Mouse (Mus musculus) embryonic stem cell, embryonic (primary cell): ENCODE measurements at regions not wholly inside any gene's neighbourhood (a gene's known extent, or its start where the extent isn't known, plus 50 kb on each side); places are given as distances from the start of the nearest gene placed in this dataset.

Experiments
- CTCF ChIA-PET, 4 experiments: fragments of 300-600 bp in 2 of 4; fragments of 350-600 bp in 2 of 4; sonication (Branson Sonifier 250); formaldehyde crosslinking; loops; one replicate each; lab custom pipeline; 2022; ENCODE audit warnings: inconsistent platforms in 2 of 4; lab: Charles Lee
- POLR2A ChIA-PET, 4 experiments: fragments of 300-600 bp in 2 of 4; fragments of 350-600 bp in 2 of 4; sonication (Branson Sonifier 250); formaldehyde crosslinking; loops; one replicate each; lab custom pipeline; 2022; ENCODE audit warnings: antibody characterized with exemption in 4 of 4, inconsistent platforms in 1 of 4; lab: Charles Lee

- ChIA-PET CTCF (no interaction called here), POLR2A (interaction anchor here in 1 of 4 experiments (0.5 kb wide), 1 partner anchor 1266 kb away, joined by 3 read pairs; no protein-coding TSS in a partner anchor)
These were observed 588.2 kb downstream of the Insc start for GRCm38 (mm10) chr7:115331698-115332097.

DNA sequence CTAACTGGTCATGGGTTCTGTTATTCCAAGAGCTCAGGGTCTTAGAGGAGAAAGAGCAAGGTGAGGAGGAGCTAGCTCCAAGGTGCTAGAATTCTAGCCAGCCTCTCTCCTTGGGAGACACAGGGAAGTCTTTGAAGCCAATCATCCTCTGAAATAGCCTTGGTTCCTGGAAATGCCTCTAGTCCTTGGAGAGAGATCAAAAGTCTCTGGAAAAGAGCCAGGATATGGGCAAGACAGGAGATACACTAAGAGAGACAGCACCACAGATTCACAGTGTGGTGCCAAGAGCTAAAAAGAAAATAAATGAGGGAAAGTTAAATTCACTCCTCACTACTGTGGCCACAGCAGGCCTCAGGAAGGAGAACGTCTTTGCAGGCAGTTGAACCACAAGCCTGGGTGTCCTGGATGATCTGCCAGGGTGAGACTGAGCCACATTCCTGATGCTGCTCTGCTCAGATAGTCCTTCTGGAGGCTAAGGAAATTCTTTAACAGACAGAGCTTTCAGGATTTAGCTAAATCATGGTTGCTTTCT, 589.6 kb downstream of the Insc start:
- ChIA-PET POLR2A (no interaction called here), CTCF (no interaction called here)

- POLR2A ChIA-PET: no interaction called here
These were observed 591.6 kb downstream of the Insc start for GRCm38 (mm10) chr7:115335051-115335450.

GRCm38 (mm10) chr7:115340155-115340554, 596.7 kb downstream of the Insc start:
- ChIA-PET CTCF (no interaction called here), POLR2A (no interaction called here)

More at GRCm38 (mm10) chr7:115335051-115335450, 591.6 kb downstream of the Insc start:
- CTCF ChIA-PET: no interaction called here

DNA sequence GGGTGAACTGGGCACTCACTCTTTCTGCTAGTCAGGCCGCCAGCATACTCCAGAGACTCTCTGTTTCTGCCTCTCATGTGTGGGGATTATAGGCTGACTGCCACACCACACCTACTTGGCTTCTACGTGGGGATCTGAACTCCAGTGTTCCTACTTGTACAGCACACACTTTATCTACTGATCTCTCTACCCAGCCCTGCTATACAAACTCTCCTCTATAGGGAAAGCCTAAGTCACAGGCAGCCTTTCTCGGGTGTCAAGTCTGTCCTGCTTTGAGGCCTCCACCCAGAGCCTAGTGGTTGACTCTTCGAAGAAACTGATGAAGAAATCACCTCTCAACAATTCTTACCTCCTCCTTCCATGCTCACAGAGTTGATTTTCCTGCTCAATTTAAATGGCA, 597.5 kb downstream of the Insc start:
- ChIA-PET CTCF (no interaction called here), POLR2A (no interaction called here)

GRCm38 (mm10) chr7:115345749-115346148, 602.3 kb downstream of the Insc start:
- CTCF ChIA-PET: no interaction called here
- POLR2A ChIA-PET: no interaction called here

DNA sequence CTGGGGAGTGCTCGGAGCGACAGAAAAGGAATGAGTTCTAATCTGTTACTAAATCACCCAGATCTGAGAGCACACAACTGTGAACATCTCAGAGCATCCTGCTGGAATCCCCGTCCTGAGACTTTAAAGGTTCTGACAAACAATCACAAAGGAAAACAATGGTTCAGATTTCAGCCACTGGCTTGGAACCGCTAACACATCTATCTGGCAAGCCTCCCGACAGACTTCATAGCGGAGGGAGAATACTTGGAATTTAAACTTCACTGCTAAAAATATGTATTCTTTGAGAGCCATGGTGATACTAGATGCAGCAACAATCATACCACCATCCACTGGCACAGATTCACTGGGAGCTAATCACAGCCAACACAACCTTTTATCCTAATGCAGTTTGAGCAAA, 615.2 kb downstream of the Insc start:
- POLR2A ChIA-PET: no interaction called here

DNA sequence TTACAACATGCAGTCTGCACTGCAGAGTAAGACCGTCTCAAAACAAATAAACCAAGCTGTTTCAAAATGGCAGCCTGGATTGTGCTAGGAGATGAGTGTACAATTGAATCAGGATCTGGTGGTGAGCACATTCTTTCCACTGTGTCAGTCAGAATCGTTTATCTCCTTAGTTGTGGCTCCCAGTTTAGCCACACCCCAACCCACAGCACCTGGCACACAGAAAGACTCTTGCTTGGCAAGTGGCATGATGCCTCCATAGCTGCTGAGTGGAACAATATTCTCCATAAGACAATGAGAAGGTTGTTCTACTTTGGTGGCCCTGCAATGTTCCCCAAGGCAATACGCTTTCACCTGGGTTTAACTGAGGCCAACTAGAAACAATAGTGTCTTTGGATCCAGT, 616.6 kb downstream of the Insc start:
- POLR2A ChIA-PET: no interaction called here
- CTCF ChIA-PET: no interaction called here

More for the DNA sequence above, 615.2 kb downstream of the Insc start:
- CTCF ChIA-PET: no interaction called here

DNA sequence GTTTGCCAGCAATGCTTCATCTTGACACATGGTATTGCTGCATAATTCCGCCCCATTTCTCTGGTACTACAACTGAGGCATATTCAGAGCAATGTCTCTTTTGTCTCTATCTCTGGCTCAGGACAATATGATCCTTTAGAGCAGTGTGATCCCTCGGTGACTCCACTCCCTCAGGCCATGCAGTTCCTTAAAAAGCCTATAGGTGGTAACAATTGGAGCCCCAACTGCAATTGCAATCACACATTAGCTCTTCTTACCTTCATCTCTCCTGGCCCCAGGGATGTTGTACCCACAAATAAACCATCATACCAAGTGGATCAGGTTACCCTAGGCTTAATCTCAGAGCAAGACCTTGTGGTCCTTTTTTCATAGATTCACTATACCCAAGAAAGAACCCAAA, 618.6 kb downstream of the Insc start:
- ChIA-PET CTCF (interaction anchor here in 1 of 4 experiments (1.9 kb wide), 1 partner anchor 678 kb away, joined by 6 read pairs; no protein-coding TSS in a partner anchor), POLR2A (interaction anchor here in 1 of 4 experiments (1.0 kb wide), 1 partner anchor 731 kb away, joined by 3 read pairs; no protein-coding TSS in a partner anchor)

GRCm38 (mm10) chr7:115366910-115367309, 623.4 kb downstream of the Insc start:
- POLR2A ChIA-PET: no interaction called here
- CTCF ChIA-PET: interaction anchor here (0.6 to 2.6 kb wide), 17 partner anchors 9 to 913 kb away, joined by 3 to 23 read pairs (median 3); partner anchors contain the start of gene 1110004F10Rik (in 1 of the 4)

DNA sequence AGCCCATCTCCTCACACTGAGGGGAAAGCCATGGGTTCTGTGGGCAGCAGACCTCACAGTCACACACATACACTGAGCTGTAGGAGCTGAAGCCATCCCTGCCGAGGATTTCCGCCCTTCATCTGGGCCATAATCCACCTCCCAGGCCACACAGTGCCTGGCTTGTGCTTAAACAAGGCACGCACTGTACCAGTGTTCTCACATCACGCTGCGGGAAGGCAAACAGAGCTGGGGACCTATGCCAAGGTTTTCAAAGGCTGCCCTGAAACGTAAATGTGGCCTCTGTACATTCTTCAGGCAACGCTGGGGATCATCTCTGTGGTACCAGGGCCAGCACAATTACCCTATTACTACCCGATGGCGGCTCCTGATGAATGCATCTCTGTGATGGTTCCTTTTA, 627.6 kb downstream of the Insc start:
- ChIA-PET POLR2A (interaction anchor here in 1 of 4 experiments (0.8 kb wide), 1 partner anchor 17 kb away, joined by 3 read pairs; no protein-coding TSS in a partner anchor), CTCF (no interaction called here)

GRCm38 (mm10) chr7:115372921-115373320, 629.4 kb downstream of the Insc start:
- CTCF ChIA-PET: interaction anchor here in 1 of 4 experiments (0.7 kb wide), 1 partner anchor 124 kb away, joined by 3 read pairs; no protein-coding TSS in a partner anchor
- POLR2A ChIA-PET: no interaction called here

- ChIA-PET CTCF (interaction anchor here in 1 of 4 experiments (0.6 kb wide), 1 partner anchor 677 kb away, joined by 4 read pairs; no protein-coding TSS in a partner anchor), POLR2A (no interaction called here)
These were observed 630.5 kb downstream of the Insc start for GRCm38 (mm10) chr7:115373781-115374533.

GRCm38 (mm10) chr7:115376067-115376466, 632.6 kb downstream of the Insc start:
- POLR2A ChIA-PET: no interaction called here
- CTCF ChIA-PET: interaction anchor here in 1 of 4 experiments (1.1 kb wide), 1 partner anchor 9 kb away, joined by 4 read pairs; no protein-coding TSS in a partner anchor

- CTCF ChIA-PET: interaction anchor here in 1 of 4 experiments (0.9 kb wide), 1 partner anchor 12 kb away, joined by 3 read pairs; no protein-coding TSS in a partner anchor
- POLR2A ChIA-PET: no interaction called here
These were observed 635.3 kb downstream of the Insc start for GRCm38 (mm10) chr7:115378836-115379235.

- ChIA-PET CTCF (interaction anchor here in 1 of 4 experiments (0.9 kb wide), 1 partner anchor 12 kb away, joined by 3 read pairs; no protein-coding TSS in a partner anchor), POLR2A (no interaction called here)
These were observed 636.1 kb downstream of the Insc start for GRCm38 (mm10) chr7:115379600-115379999.

DNA sequence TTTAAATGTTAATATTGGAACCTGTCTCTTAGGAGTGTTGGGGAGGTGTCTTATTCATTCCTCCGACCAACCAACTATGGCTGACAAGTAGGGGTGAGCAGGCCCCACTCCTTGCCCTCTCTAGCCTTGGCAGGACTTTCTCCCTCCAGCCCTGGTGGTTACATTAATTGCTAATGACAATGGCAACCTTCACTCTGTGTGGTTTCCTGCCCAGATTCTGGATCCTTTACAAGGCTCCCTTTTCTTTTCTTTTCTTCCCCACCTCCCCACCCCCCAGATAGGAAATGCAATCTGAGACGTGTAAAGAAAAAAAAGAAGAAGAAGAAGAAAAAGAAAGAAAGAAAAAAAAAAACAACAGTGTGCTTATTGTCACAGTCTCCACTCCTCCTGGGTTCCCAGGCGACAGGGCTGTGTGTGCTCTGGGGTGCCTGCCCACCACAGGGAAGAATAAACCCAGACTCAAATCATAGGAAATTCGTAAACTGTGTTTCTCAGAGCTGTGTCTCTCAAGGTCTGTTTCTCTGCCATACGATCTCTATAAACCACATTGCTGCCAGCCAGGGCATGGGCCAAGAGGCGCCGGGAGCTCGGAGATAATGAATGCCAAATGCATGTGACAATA, 637.6 kb downstream of the Insc start:
- CTCF ChIA-PET: no interaction called here
- POLR2A ChIA-PET: no interaction called here

- POLR2A ChIA-PET: no interaction called here
- CTCF ChIA-PET: no interaction called here
These were observed 639.4 kb downstream of the Insc start for GRCm38 (mm10) chr7:115382876-115383275.

GRCm38 (mm10) chr7:115388874-115389273, 645.4 kb downstream of the Insc start:
- CTCF ChIA-PET: interaction anchor here in 1 of 4 experiments (0.6 kb wide), 1 partner anchor 548 kb away, joined by 3 read pairs; no protein-coding TSS in a partner anchor
- POLR2A ChIA-PET: no interaction called here

DNA sequence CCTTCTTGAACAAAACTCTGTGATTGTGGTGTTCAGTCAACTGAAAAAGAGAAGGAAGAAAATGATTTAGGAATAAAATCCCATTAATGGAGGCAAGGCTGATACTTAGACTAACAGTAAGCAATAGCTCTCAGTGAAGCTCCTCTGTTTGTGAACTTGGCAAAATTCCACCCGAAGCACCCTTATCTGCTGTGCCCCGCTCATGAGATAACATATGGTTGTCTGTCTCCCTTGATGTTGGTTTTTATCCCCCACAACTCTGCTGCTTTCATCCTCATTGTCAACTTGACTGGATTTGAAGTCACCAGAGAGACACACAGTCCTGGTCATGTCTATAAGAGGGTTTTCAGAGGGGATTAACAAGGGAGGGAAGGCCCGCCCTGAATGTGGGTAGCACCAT, 646.1 kb downstream of the Sox6 start:
- ChIA-PET CTCF (no interaction called here), POLR2A (no interaction called here)
